Mouse (Mus musculus): ENCODE results near the gene Mov10. TPM values are rescaled to one million over a fixed set of nuclear protein-coding genes. Genes with fewer than 3 reads are reported as not detected.
A peak's percentile ranks its signal among the peaks of the same experiment; 100 is the strongest.

Gene Mov10
- total and polyA plus RNA-seq, 2 experiments = 9.3 to 15.9 TPM

GRCm38 (mm10) chr3:104794953-104795470 lies 23.4 kb downstream of the Mov10 start:
- Histone ChIP-seq H3K4me1 (ENCODE audit: control insufficient read depth, insufficient read depth, low read length) (peaks cover 10% of the 10 kb centered on the region), H3K4me3 (ENCODE audit: insufficient read depth, low read depth, low read length) (no peak overlapping the region), H3K27ac (replicated peaks; ENCODE audit: insufficient read depth, low read depth, low read length) (no peak overlapping the region), H3K9ac (ENCODE audit: low read depth, low read length) (no peak overlapping the region), H3K27me3 (ENCODE audit: control insufficient read depth, insufficient read depth, low read length) (no peaks in the 10 kb centered on the region), H3K36me3 (ENCODE audit: control insufficient read depth, insufficient read depth, low read length) (peaks cover 4% of the 10 kb centered on the region; the same call in 1 of the 2 replicates), H3K79me2 (ENCODE audit: control insufficient read depth, insufficient read depth, low read length) (no peaks in the 10 kb centered on the region)
- TF ChIP-seq POLR2A (IDR thresholded peaks at IDR 0.05; ENCODE audit: extremely low read depth, insufficient read depth, low read length) (no peak), CTCF (IDR thresholded peaks at IDR 0.05; ENCODE audit: low read depth, low read length) (no peak)
- DNase-seq (ENCODE audit: extremely low read depth, low read depth, low spot score) = no peak
- 83% methylated on average over 12 of the region's 12 CpGs for WGBS

DNA sequence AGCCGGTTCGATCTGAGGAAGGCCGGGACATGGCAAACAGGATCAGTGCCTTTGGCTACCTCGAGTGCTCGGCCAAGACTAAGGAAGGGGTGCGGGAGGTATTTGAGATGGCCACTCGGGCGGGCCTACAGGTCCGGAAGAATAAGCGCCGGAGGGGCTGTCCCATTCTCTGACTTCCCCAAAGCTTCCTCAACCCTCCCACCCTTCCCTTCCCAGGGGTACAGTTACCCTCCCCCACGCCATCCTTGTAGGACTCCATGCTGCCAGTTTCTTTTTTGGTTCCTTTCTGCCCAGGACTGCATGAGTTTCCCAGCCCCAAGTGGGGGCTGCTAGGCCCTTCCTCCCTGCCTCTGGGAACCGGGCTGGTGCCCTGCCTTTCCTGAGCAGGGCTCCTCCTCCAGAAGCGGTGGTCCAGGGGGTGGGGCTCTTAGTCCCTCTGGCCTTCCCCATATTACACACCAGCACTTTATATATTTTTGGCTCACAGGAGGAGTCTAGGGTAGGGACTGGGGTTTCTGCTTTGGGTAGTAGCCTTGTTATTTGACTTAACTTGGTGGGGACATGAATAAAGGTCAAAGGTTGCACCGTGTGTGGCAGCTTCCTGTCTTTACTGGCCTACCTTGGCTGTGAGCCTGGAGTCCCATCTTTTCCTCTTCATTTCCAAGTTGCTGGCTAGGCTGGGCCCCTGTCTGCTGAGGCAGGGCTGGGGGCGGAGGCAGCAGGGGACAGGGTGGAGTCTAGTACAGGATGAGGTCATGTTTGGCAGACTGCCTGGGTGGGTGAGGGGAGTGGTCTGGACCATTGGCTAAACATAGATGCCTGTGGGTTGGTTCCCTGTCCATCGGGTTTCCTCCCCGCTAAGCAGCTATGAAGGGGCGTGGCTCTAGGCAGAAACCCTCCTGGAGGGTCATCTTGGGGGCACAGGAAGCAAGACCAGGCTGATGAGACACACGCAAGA lies 24.2 kb downstream of the Mov10 start:
- no peak for TF ChIP-seq POLR2A (IDR thresholded peaks at IDR 0.05; ENCODE audit: extremely low read depth, insufficient read depth, low read length)
- TF ChIP-seq CTCF (IDR thresholded peaks at IDR 0.05; ENCODE audit: low read depth, low read length) = no peak
- no peaks in the 10 kb centered on the region for H3K27me3 ChIP-seq (ENCODE audit: control insufficient read depth, insufficient read depth, low read length)
- 64% methylated on average over 20 of the region's 20 CpGs for WGBS
- H3K4me3 ChIP-seq (ENCODE audit: insufficient read depth, low read depth, low read length) = no peak overlapping the region
- peaks cover 15% of the 10 kb centered on the region for H3K4me1 ChIP-seq (ENCODE audit: control insufficient read depth, insufficient read depth, low read length)
- H3K79me2 ChIP-seq (ENCODE audit: control insufficient read depth, insufficient read depth, low read length) = no peaks in the 10 kb centered on the region
- DNase-seq (ENCODE audit: extremely low read depth, low read depth, low spot score) = peak; percentile 53
- no peak overlapping the region; the same call in 1 of the 2 replicates for H3K9ac ChIP-seq (ENCODE audit: low read depth, low read length)
- H3K27ac ChIP-seq (replicated peaks; ENCODE audit: insufficient read depth, low read depth, low read length) = peak overlapping the region; percentile 32; the same call in 1 of the 2 replicates
- H3K36me3 ChIP-seq (ENCODE audit: control insufficient read depth, insufficient read depth, low read length) = peaks cover 3% of the 10 kb centered on the region; the same call in 1 of the 2 replicates

- H3K4me1 ChIP-seq (ENCODE audit: control insufficient read depth, insufficient read depth, low read length) = peaks cover 17% of the 10 kb centered on the region
- no peak for DNase-seq (ENCODE audit: extremely low read depth, low read depth, low spot score)
- H3K27ac ChIP-seq (replicated peaks; ENCODE audit: insufficient read depth, low read depth, low read length) = no peak overlapping the region
- no peak overlapping the region for H3K9ac ChIP-seq (ENCODE audit: low read depth, low read length)
- no peaks in the 10 kb centered on the region; the same call in 1 of the 2 replicates for H3K36me3 ChIP-seq (ENCODE audit: control insufficient read depth, insufficient read depth, low read length)
- TF ChIP-seq CTCF (IDR thresholded peaks at IDR 0.05; ENCODE audit: low read depth, low read length) = no peak
- TF ChIP-seq POLR2A (IDR thresholded peaks at IDR 0.05; ENCODE audit: extremely low read depth, insufficient read depth, low read length) = no peak
- H3K4me3 ChIP-seq (ENCODE audit: insufficient read depth, low read depth, low read length) = no peak overlapping the region
- no peaks in the 10 kb centered on the region for H3K27me3 ChIP-seq (ENCODE audit: control insufficient read depth, insufficient read depth, low read length)
- 62% methylated on average over 15 of the region's 15 CpGs for WGBS
- no peaks in the 10 kb centered on the region for H3K79me2 ChIP-seq (ENCODE audit: control insufficient read depth, insufficient read depth, low read length)
These were observed 25.7 kb downstream of the Mov10 start for GRCm38 (mm10) chr3:104792360-104793270.

- Histone ChIP-seq H3K36me3 (ENCODE audit: control insufficient read depth, insufficient read depth, low read length) (no peaks in the 10 kb centered on the region; the same call in 1 of the 2 replicates), H3K9ac (ENCODE audit: low read depth, low read length) (no peak overlapping the region), H3K27ac (replicated peaks; ENCODE audit: insufficient read depth, low read depth, low read length) (no peak overlapping the region), H3K27me3 (ENCODE audit: control insufficient read depth, insufficient read depth, low read length) (no peaks in the 10 kb centered on the region), H3K4me3 (ENCODE audit: insufficient read depth, low read depth, low read length) (no peak overlapping the region), H3K4me1 (ENCODE audit: control insufficient read depth, insufficient read depth, low read length) (peaks cover 17% of the 10 kb centered on the region), H3K79me2 (ENCODE audit: control insufficient read depth, insufficient read depth, low read length) (no peaks in the 10 kb centered on the region)
- no peak for DNase-seq (ENCODE audit: extremely low read depth, low read depth, low spot score)
- 93% methylated on average over 8 of the region's 8 CpGs for WGBS
- TF ChIP-seq POLR2A (IDR thresholded peaks at IDR 0.05; ENCODE audit: extremely low read depth, insufficient read depth, low read length) = no peak
- no peak for TF ChIP-seq CTCF (IDR thresholded peaks at IDR 0.05; ENCODE audit: low read depth, low read length)
These were observed 26.7 kb downstream of the Mov10 start for GRCm38 (mm10) chr3:104791671-104792070.

DNA sequence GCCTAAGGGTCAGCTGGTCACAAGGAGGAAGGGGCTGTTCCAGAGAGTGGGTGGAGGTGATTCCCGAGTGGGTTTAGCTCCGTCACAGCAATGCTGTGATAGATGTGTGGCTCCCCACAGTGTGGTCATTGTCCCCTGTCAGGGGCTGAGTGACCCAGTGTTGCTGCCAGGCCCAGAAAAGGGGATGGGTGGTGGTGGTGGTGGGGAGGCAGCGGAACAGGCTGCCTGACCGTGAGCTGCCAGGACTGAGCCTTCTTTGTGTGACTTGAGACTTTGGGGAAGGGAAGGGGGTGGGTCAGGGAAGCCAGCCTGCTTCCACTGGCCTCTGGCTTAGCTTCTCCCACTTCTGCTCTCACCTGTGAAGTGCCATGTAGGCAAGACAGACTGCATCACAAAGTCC lies 27.3 kb downstream of the Mov10 start:
- Histone ChIP-seq H3K4me1 (ENCODE audit: control insufficient read depth, insufficient read depth, low read length) (peaks cover 17% of the 10 kb centered on the region), H3K9ac (ENCODE audit: low read depth, low read length) (no peak overlapping the region), H3K36me3 (ENCODE audit: control insufficient read depth, insufficient read depth, low read length) (no peaks in the 10 kb centered on the region), H3K4me3 (ENCODE audit: insufficient read depth, low read depth, low read length) (no peak overlapping the region), H3K27me3 (ENCODE audit: control insufficient read depth, insufficient read depth, low read length) (no peaks in the 10 kb centered on the region), H3K79me2 (ENCODE audit: control insufficient read depth, insufficient read depth, low read length) (no peaks in the 10 kb centered on the region), H3K27ac (replicated peaks; ENCODE audit: insufficient read depth, low read depth, low read length) (no peak overlapping the region)
- WGBS = 69% methylated on average over 4 of the region's 4 CpGs
- no peak for TF ChIP-seq POLR2A (IDR thresholded peaks at IDR 0.05; ENCODE audit: extremely low read depth, insufficient read depth, low read length)
- no peak for TF ChIP-seq CTCF (IDR thresholded peaks at IDR 0.05; ENCODE audit: low read depth, low read length)
- DNase-seq (ENCODE audit: extremely low read depth, low read depth, low spot score) = no peak
